Mouse (Mus musculus) sigmoid colon, adult 10 weeks (tissue): ENCODE data around the gene Ascl3. TPM values are rescaled to one million over a fixed set of nuclear protein-coding genes. Genes with fewer than 3 reads are reported as not detected.

Source experiments
- polyA plus RNA-seq: library from polyadenylated mRNA; stranded (reverse); fragments of 350-450 nt; fragmentation: Illumina TruSeq; extraction: RNeasy Lipid Tissue Mini Kit (QIAGEN cat#74804); gene quantifications from one replicate; pipeline ENCODE4 v1.2.3, GENCODE M21; 2014; ENCODE audit warnings: low read depth, low replicate concordance

Gene Ascl3
- polyA plus RNA-seq: not detected

GRCm38 (mm10) chr7:109731626-109732025 lies at the start of gene Ascl3:
TSS of gene Ascl3 (minus strand) at chr7:109731726.

GRCm38 (mm10) chr7:109752008-109752925 lies 20.7 kb upstream of the Ascl3 start, which contains the start of gene Tmem9b:
TSS of gene Tmem9b (minus strand) at chr7:109752875.

GRCm38 (mm10) chr7:109723697-109724096 lies 7.8 kb downstream of the Ascl3 start, which contains the start of gene BC051019:
TSS of gene BC051019 (minus strand) at chr7:109723850.

GRCm38 (mm10) chr7:109703190-109704015 lies 28.1 kb downstream of the Ascl3 start, which contains the start of the genes St5 and Akip1:
TSS of gene St5 (minus strand) at chr7:109703605.
TSS of gene Akip1 (plus strand) at chr7:109703690.

Other genes with a start within 250 kb of the Ascl3 start
- gene Trim66, start 223.6 kb downstream of the Ascl3 start, polyA plus RNA-seq: 0.06 TPM
- 148 TPM for gene Rpl27a, start 212.6 kb downstream of the Ascl3 start, polyA plus RNA-seq
- 47.1 TPM for gene St5, start 28.1 kb downstream of the Ascl3 start, polyA plus RNA-seq
- 19.5 TPM for gene Akip1, start 28.0 kb downstream of the Ascl3 start, polyA plus RNA-seq
- gene BC051019, start 7.9 kb downstream of the Ascl3 start, polyA plus RNA-seq: not detected
- 132 TPM for gene Tmem9b, start 21.1 kb upstream of the Ascl3 start, polyA plus RNA-seq
- 2.6 TPM for gene Nrip3, start 50.3 kb upstream of the Ascl3 start, polyA plus RNA-seq
- gene Scube2, start 134.0 kb upstream of the Ascl3 start, polyA plus RNA-seq: 0.79 TPM
- gene Dennd5a, start 228.7 kb upstream of the Ascl3 start, polyA plus RNA-seq: 25.6 TPM